Mouse (Mus musculus) liver, postnatal 0 days (tissue): ENCODE results near the gene Kcnn3.

Source experiments
- CTCF ChIP-seq: sonication (generic); IDR thresholded peaks from 2 replicates; pipeline ENCODE4 v1.5.1; 2016; ENCODE audit warnings: antibody characterized with exemption, low read depth
- EP300 ChIP-seq: IDR thresholded peaks from 2 replicates; pipeline ENCODE4 v1.6.1; 2016; ENCODE audit warnings: antibody characterized with exemption, low read depth, mild to moderate bottlenecking

DNA sequence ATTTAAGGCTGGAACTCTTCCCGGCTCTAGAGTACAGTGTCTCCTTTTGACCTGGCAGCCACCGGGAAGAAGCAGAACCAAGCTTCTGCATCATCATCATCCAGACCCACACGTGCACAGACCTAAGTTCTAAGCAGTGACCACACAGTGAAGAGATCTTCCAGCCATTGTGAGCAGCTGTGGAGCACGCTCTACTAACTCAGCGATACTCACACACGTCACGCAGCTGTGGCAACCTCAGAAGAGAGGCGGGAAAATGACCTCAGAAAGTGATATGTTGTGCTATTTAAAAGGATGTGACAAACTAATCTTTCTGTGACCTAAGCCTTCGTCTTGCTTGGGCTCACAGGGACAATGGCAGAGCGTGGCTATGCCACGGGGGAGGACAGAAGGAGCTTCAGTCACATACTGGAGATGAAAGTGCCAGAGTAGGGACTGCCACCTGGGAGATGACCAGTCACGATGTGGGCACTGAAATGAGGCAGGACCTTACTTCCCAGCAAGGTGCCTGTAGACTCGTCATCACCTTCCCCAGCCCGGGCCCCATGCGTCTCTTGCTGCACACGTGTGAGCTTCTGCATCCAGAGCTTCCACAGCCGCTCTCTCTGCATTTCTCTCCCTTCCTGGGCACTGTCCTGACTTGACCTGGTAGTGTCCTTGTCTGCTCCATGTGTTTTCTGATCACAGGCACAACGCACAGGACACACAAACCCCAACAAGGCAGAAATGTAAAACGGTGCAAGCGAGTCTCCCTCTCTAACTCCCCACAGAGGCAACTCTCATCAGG is 32.9 kb upstream of the Kcnn3 start:
- TF ChIP-seq CTCF (no peak), EP300 (no peak)
